Mouse (Mus musculus): ENCODE measurements around the gene R3hdm2. TPM values are rescaled to one million over a fixed set of nuclear protein-coding genes. Genes with fewer than 3 reads are reported as not detected.

Gene R3hdm2
- polyA plus RNA-seq, 1 experiment, result 118 TPM

DNA sequence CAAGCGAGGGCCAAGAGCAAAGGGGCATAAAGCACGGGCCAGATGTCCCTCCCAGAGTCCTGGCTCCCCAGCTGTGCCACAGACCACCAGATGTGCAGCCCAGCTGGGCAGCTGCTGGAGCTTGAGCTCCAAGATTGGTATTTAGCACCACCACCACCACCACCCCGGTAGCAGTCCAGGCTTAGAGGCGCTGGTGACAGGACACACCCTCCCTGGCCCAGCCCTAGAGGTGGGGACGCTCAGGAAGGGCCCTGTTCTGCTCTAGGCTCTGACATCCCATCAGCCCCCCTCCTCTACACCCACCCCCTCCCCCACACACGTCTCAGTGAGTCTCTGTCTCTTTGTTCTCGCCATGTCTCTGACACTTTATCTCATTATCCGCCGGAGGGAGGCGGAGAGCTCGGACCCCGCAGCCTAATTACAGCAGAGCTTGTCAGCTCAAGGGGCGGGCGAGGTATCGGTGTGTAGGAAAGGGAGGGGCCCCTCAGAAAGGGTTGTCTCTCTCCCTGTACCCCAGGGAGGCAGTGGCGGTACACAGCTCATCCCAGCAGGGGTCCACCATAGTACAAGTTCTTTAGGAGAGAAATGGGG, 133.5 kb downstream of the R3hdm2 start:
- H3K27ac ChIP-seq (ENCODE audit: insufficient read depth, low read length), result no peak overlapping the region
- no peaks in the 10 kb centered on the region; the same call in none of the 2 replicates for H3K4me1 ChIP-seq (ENCODE audit: control insufficient read depth, insufficient read depth, low read length)
- TF ChIP-seq CTCF (IDR thresholded peaks at IDR 0.05; ENCODE audit: borderline replicate concordance, insufficient read depth, low read length) (no peak), POLR2A (IDR thresholded peaks at IDR 0.05; ENCODE audit: low read depth, low read length) (no peak)
- no peak overlapping the region for H3K4me3 ChIP-seq (ENCODE audit: insufficient read depth, low read length)

DNA sequence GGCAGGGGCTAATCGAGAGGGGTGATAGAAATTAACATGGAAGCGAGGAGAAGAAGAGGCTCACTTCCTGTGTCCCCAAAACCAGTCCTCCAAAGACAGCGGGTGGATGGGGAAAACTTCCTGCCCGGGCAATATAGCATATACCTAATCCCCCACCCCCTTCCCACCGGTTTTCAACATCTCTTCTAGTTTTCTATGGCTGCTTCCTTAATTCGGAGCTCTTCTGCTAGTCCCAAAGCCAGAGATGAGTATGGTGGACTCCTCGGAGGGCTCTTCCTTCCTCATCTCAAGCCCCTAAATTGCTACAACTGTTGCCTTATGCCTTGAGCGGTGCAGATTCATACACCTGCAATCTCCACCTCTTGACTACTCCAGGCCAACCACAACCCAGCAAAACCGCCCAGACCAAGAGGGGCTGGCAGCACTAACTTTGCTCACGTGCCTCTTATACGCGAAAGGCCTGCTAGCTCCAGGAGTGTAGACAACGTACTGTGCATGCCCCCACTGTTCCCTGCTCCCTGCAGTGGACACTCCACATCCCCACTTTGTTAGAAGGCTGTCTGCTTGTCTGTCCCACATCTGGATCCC, 134.1 kb downstream of the R3hdm2 start:
- no peak overlapping the region for H3K27ac ChIP-seq (ENCODE audit: insufficient read depth, low read length)
- no peaks in the 10 kb centered on the region; the same call in none of the 2 replicates for H3K4me1 ChIP-seq (ENCODE audit: control insufficient read depth, insufficient read depth, low read length)
- TF ChIP-seq POLR2A (IDR thresholded peaks at IDR 0.05; ENCODE audit: low read depth, low read length) (no peak), CTCF (IDR thresholded peaks at IDR 0.05; ENCODE audit: borderline replicate concordance, insufficient read depth, low read length) (no peak)
- no peak overlapping the region for H3K4me3 ChIP-seq (ENCODE audit: insufficient read depth, low read length)

DNA sequence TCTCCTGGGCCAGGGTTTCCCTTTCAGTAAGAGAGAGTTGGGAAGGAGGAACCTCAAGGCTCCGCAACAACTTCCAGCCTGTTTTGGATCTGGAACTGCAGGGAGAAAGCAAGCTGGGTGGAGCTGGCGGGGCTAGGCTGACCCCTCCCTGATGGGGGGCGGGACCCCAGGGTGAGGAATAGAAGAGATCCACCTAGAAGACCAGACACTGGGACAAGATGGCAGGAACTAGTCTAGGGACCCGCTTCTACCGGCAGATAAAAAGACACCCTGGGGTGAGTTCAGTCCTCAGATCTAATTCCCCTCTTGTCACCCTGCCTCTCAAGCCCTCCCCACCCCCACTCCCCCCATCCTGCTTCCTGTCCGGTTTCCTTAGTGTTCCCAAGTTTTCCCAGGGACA, 134.6 kb downstream of the R3hdm2 start, which contains the start of gene Ndufa4l2:
Ndufa4l2 (plus strand) TSS at position 204 of the 400 bp plus-strand sequence.
- no peaks in the 10 kb centered on the region; the same call in none of the 2 replicates for H3K4me1 ChIP-seq (ENCODE audit: control insufficient read depth, insufficient read depth, low read length)
- no peak within 1 kb of the TSS for H3K4me3 ChIP-seq (ENCODE audit: insufficient read depth, low read length)
- H3K27ac ChIP-seq (ENCODE audit: insufficient read depth, low read length), result no peak within 1 kb of the TSS
- no peak for TF ChIP-seq POLR2A (IDR thresholded peaks at IDR 0.05; ENCODE audit: low read depth, low read length)
- TF ChIP-seq CTCF (IDR thresholded peaks at IDR 0.05; ENCODE audit: borderline replicate concordance, insufficient read depth, low read length), result no peak

- no peak overlapping the region for H3K4me3 ChIP-seq (ENCODE audit: insufficient read depth, low read length)
- no peaks in the 10 kb centered on the region; the same call in none of the 2 replicates for H3K4me1 ChIP-seq (ENCODE audit: control insufficient read depth, insufficient read depth, low read length)
- TF ChIP-seq CTCF (IDR thresholded peaks at IDR 0.05; ENCODE audit: borderline replicate concordance, insufficient read depth, low read length) (no peak), POLR2A (IDR thresholded peaks at IDR 0.05; ENCODE audit: low read depth, low read length) (no peak)
These were observed 135.3 kb downstream of the R3hdm2 start for GRCm38 (mm10) chr10:127515271-127515982.

GRCm38 (mm10) chr10:127515983-127516459, 135.9 kb downstream of the R3hdm2 start:
- TF ChIP-seq POLR2A (IDR thresholded peaks at IDR 0.05; ENCODE audit: low read depth, low read length), result no peak
- TF ChIP-seq CTCF (IDR thresholded peaks at IDR 0.05; ENCODE audit: borderline replicate concordance, insufficient read depth, low read length), result no peak
- Histone ChIP-seq H3K4me3 (ENCODE audit: insufficient read depth, low read length) (no peak overlapping the region), H3K4me1 (ENCODE audit: control insufficient read depth, insufficient read depth, low read length) (no peaks in the 10 kb centered on the region; the same call in none of the 2 replicates), H3K27ac (ENCODE audit: insufficient read depth, low read length) (no peak overlapping the region)

More at GRCm38 (mm10) chr10:127515271-127515982, 135.3 kb downstream of the R3hdm2 start:
- no peak overlapping the region for H3K27ac ChIP-seq (ENCODE audit: insufficient read depth, low read length)

- TF ChIP-seq POLR2A (IDR thresholded peaks at IDR 0.05; ENCODE audit: low read depth, low read length) (no peak; the same call in none of the 2 replicates), CTCF (IDR thresholded peaks at IDR 0.05; ENCODE audit: borderline replicate concordance, insufficient read depth, low read length) (no peak)
- no peak overlapping the region for H3K4me3 ChIP-seq (ENCODE audit: insufficient read depth, low read length)
- no peaks in the 10 kb centered on the region; the same call in none of the 2 replicates for H3K4me1 ChIP-seq (ENCODE audit: control insufficient read depth, insufficient read depth, low read length)
- no peak overlapping the region for H3K27ac ChIP-seq (ENCODE audit: insufficient read depth, low read length)
These were observed 136.6 kb downstream of the R3hdm2 start for GRCm38 (mm10) chr10:127516576-127517260.

DNA sequence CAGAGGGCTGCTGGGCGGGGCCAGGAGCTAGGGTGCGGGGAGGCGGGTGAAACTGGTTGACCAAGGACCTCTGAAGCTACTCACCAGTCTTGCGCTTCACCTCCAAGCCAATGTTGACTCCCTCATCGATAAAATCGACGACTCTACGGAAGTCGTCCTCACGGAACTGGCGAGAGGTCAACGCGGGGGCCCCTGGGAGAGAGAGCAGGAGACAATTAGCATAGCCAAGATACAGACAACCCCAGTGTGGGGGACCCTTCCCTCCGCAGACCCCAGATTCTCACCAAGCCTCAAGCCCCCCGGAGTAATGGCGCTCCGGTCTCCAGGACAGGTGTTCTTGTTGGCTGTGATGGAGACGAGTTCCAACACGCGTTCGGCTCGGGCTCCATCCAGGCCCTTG, 137.8 kb downstream of the R3hdm2 start:
- Histone ChIP-seq H3K4me1 (ENCODE audit: control insufficient read depth, insufficient read depth, low read length) (no peaks in the 10 kb centered on the region; the same call in 1 of the 2 replicates), H3K27ac (ENCODE audit: insufficient read depth, low read length) (no peak overlapping the region), H3K4me3 (ENCODE audit: insufficient read depth, low read length) (no peak overlapping the region)
- TF ChIP-seq CTCF (IDR thresholded peaks at IDR 0.05; ENCODE audit: borderline replicate concordance, insufficient read depth, low read length) (no peak), POLR2A (IDR thresholded peaks at IDR 0.05; ENCODE audit: low read depth, low read length) (no peak)

DNA sequence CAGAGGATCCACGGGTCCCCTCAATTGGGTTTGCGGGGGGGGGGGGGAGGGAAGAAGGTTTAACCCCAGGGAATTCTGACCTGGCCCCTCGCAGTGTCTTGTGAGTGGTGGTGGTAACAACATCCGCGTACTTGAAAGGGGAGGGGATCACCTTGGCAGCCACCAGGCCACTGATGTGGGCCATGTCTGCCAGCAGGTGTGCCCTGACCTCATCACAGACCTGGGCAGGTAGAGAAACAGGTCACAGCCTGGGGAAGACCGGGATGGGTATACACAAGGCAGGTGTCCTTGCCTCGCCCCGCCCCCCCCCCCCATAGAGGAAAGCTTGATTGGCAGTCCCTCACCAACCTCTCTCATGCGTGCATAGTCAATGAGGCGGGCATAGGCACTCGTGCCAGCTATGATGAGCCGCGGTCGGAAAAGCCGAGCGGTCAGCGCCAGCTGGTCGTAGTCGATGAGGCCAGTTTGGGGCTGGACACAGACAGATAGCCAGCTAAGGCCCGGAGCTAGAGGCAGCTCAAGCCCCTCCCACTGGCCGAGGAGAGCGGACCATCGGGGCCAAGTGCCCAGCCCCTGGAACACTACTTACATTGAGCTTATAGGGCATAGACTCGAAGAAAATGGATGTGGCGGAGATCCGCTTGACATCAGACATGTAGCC, 139.0 kb downstream of the R3hdm2 start:
- H3K4me3 ChIP-seq (ENCODE audit: insufficient read depth, low read length), result no peak overlapping the region
- no peak for TF ChIP-seq CTCF (IDR thresholded peaks at IDR 0.05; ENCODE audit: borderline replicate concordance, insufficient read depth, low read length)
- TF ChIP-seq POLR2A (IDR thresholded peaks at IDR 0.05; ENCODE audit: low read depth, low read length), result no peak
- H3K4me1 ChIP-seq (ENCODE audit: control insufficient read depth, insufficient read depth, low read length), result no peaks in the 10 kb centered on the region; the same call in 1 of the 2 replicates
- H3K27ac ChIP-seq (ENCODE audit: insufficient read depth, low read length), result no peak overlapping the region
